Mouse (Mus musculus): Measurements from ENCODE around the gene Vps13c.
A peak's percentile ranks its signal among the peaks of the same experiment; 100 is the strongest.

Gene Vps13c

DNA sequence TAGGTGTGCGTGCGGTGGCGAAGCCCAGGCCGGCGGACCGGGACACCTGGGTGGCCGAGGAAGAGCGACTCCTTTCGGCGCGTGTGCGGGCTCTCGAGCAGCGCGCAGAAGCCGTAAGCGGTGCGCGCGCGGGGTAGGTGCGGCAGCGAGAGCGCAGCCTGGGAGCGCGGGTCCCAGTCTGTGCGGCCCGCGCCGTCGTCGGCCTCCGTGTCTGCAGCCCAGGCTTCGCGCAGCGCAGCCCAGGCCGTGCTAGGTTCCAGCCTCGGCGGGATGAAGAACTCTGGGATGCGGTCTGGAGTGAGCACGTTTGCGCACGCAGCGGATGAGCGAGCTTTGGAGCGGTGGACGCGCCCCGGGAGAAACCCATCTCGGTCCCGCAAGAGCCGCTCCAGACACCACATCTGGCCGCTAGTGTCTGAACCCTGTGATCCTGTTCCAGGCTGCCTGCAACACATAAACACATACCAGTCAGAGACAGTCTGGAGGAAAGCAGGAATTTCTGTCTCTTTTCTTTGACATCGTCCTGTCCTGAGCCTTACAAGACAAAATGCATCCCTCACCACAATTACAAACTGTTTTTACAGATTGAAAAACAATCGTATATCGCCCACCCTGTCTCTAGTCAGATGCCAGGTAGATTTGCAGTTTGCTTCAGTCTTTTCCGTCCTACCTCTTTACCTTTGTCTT, 8.7 kb upstream of the Vps13c start:
- no peak for DNase-seq (ENCODE audit: low spot score)

DNA sequence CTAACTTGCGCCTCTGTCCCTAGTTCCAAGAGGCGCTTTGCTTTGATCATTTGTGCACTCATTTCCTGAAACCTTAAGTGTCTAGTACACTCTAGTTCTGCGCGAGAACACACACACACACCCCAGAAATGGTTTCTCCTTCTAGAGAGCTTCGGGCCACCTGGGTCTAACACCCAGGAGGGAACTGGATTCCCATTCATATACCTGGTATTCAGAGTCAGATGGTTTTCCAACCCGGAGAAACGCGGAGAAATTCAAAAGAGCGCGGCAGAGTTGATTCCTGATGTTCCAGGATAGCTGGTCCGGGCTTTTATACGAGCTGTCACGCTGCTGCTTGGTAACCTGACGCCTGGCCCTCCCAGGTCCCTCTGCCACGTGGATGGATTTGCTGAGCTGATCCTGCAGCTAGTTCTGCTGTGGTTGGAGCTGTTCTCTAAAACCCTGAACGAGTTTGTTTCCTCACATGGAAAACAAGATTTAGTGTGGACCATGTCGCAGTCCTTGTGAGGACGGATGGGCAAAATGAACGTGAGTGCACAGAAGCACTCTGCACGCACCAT, 8.1 kb upstream of the Vps13c start, which contains the start of gene C2cd4a:
C2cd4a (minus strand) TSS at position 285 of the 560 bp plus-strand sequence.
- DNase-seq (ENCODE audit: low spot score), result no peak

DNA sequence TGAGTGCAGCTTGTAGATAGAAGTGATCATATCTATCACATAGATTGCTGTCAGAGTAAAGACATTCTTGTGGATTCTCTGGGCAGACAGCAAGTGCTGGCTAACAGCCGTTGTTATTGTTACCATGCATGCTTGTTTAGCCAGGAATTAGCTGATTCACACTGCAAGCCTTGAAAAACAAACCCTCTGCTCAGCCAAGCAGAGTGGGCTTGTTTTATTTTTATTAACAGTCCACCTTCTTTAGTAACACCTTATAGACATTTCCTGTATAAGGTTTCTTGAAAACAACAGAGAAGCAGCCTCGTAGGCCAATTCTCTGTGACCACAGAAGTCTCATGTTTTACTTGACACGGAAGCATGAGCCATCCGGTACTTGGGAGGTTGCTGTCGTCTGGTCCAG, 5.7 kb upstream of the Vps13c start:
- no peak for DNase-seq (ENCODE audit: low spot score)

DNA sequence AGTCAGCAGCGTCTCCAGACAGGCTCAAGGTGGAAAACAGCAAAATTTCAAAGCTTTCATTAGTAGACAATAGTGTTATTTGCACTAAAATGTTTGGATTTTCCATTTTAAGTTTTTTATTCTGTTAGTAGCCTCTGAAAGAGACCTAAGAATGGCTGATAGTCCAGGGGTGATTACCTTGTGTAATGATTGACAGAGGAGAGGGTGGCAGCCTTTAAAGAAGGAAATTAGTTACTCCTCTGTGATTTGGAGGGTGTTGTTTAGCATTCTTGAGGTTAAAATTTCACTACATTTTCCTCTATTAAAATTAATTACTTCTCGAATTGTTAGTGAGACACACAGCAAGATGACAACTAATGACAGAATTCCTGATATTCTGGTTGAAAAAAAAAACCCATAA, 2.9 kb upstream of the Vps13c start:
- no peak for DNase-seq (ENCODE audit: low spot score)

DNA sequence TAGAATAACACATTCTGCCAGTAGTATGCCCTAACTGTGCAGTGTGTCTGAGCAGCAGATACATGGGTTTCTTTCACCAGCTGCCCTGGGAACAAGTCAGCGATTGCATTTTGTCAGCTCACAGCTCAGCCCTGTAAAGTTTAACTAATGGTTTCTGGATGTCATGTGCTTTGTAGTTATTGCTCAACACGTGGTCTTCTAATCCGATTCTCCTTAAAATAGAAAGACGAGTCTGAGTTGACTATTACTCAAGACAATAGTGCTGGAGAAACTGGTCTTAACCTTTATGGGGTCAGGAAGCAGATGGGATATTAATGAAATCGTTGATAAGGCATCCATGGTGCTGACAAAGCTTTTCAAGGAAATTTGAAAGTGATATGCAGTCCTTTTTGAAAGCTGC, 2.6 kb downstream of the Vps13c start:
- no peak for DNase-seq (ENCODE audit: low spot score)

DNA sequence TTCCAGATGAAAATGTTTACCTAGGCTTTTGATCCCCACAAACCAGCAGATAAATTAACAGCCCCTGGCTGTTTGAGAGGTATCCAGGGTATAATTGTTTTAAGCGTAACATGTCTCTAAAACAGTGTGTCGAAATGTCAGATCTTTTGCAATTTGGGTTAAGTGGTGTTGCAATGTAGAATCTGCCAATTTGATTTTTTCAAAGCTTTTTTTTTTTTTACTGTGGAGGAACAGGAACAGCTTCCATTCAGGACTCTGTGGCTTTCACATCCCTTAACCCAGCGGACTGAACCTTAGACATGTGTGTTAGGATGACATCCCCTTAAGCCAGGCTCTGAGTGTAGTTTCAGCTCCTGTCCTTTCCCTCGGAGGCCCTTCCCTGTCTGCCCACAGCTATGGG, 4.8 kb downstream of the Vps13c start:
- DNase-seq (ENCODE audit: low spot score), result no peak

DNA sequence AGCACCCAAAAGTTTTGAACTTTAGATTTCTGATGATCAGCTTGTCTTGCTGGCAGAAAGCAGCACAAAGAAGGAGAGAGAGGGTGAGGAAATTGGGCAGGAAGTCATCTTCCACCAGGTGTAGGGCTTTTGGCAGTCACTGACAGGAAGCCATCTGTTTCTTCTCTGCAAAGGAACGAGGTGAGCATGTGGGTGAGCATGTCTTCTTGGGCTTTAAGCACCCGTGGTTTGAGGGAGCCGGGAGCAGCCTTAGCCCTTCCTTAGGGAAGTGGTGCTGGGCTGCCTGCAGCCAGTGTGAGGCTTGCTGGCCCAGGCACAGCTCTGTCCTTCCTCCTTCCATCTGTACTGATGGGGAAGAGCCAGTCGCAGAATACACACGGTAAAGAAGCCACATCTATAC, 5.5 kb downstream of the Vps13c start:
- DNase-seq (ENCODE audit: low spot score), result no peak

DNA sequence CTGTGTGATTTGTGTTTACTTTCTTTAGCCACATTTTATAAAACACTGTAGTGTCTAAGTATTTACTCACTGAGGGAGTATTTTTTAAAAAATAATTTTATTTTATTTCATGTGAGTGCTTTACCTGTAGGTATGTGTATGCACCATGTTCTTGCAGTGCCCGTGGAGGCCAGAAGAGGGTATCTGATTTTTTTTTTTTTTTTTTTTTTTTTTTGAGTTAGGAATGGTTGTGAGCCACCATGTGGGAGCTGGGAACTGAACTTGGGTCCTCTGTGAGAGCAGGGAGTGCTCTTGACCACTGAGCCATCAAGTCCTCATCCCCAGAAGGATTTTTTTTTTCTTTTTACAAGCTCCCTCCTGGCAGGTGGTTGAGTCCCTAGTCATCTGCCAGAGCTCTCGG, 5.9 kb downstream of the Vps13c start:
- DNase-seq (ENCODE audit: low spot score), result no peak

DNA sequence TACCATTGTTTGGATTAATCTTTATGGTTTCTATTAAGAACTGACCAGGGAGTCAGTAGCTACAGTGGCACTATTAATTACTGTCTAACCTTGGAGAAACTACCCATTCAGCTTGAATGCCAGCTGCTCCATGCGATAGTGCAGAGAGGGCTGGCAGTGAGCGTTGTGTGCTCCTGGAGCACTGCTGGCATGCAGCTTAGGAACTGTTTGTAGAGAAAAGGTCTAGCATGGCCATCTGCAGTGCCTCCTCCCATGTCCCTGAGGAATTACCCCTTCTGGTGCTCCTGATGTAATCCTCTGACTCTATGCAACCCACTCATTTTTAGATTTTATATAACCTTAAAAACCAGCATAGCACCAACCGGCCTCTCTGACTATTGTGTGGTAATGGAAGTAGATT, 7.4 kb downstream of the Vps13c start:
- no peak for DNase-seq (ENCODE audit: low spot score)

DNA sequence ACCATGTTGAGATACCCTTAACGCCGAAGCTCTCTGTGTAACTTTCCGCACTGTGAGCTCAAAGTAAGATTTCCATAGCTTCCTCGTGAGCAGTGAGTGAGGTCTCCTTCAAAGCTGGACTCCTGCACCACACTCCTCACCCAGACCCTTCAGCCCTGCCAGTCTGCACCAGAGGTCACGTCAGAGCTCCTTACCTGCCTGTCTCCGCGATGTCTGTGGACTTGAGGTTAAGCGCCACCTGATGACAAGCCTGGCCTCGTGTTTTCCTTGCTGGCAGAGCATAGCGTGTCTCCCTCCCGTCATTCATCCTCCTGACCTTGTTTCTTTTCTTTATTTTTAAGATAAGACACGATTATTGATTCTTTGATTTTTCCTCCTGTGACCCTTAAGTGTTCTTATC, 9.2 kb downstream of the Vps13c start:
- no peak for DNase-seq (ENCODE audit: low spot score)

DNA sequence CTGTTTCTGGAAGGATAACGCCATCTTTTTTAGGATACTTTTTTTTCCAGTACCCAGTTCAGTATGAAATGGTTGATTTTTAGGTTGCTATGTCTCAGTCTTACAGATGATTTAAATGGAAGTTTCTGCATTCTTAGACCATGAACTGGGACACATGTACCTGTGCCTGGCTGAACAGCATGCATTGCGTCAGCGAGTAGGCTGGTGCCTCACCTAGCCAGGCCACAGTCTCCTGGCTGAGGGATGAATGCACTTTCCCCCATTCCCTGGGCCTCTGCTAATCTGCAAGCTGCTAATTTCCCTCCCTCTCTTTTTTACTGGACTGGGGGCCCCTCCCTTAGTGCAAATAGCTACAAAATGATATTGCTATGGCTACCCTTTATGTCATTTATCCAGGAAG, 9.7 kb downstream of the Vps13c start:
- no peak for DNase-seq (ENCODE audit: low spot score)

DNA sequence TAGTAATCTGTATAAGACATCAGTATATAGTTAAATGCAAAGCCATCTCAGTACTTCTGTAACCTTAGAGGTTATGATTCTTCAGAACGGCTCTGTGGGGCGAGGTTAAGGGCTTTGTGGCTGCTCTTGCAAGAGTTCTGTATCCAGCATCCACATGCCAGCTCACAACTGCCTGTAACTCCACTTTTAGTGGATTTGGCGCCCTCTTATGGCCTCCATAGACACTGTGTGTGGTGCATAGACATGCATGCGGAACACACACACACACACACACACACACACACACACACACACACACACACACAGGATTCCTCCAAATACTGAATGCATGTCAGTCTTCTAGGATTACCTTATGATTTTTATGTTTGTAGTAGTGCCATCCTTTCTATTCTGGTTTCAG, 11.0 kb downstream of the Vps13c start:
- no peak for DNase-seq (ENCODE audit: low spot score)

DNA sequence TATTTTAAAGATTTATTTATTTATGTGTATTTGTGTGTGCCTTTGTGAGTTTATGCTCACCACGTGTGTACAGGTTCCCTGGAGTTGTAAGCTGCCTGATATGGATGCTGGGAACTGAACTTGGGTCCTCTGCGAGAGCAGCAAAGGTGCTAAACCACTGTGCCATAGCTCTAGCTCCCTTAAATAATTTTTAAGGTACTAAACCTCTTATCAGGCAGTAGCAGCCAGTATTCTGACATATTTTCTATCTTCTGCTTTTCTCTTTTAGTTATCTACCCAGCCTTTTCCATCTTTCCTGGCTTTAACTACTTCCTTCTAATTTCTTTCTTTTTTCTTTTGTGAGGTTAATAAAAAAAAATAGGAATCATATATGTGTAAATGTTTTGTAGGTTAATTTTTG, 20.1 kb downstream of the Vps13c start:
- DNase-seq (ENCODE audit: low spot score), result no peak

DNA sequence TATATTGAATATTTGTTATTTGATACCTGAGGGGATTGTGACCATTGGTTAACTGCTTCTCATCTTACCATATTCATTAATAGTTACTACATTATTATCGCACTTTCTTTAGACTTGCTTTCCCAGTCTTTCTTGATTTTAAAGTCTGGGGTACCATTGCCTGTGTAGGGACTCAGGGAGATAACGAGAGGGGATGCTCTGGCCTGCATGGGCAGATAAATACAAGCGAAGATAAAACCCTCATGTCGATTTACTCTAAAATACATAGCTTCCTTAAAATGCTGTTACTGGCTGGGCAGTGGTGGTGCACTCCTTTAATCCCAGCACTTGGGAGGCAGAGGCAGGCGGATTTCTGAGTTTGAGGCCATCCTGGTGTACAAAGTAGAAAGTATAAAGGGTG, 23.1 kb downstream of the Vps13c start:
- DNase-seq (ENCODE audit: low spot score), result no peak

DNA sequence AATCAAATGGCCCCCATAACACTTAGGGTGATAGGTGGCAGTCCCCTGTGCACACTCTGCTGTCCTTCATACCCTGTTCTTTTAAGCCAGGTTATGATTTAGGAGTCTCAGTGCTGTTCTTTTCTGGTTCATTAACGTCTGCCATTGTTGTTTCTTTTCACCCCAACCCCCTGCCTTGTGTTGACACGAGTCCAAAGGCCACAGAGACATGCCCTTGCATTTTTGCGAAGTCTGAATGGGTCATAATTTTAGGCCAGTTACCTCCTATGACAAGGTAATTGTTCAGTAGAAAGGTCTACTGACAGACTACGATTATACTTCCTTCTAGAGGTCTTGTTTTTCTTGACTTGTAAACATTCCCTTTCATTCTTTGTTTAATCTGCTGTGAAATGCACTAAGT, 23.8 kb downstream of the Vps13c start:
- DNase-seq (ENCODE audit: low spot score), result no peak

DNA sequence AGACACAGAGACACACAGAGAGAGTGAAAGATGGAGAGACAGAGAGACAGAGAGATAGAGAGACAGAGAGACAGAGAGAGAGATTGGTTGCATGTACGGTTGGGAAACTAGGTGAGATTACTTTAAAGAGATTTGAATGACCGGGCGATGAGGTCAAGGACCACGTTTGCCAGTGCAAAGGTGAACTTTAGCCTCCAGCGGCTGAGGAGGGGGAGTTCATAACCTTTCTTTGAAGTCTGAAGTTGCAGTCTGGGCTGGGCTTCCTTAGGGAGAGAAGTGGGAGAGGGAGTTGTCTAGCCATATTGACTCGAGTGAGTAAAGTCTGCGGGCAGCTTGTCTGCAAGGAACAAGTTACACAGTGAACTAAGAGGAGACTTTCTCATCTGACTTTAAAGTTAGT, 25.2 kb downstream of the Vps13c start:
- DNase-seq (ENCODE audit: low spot score), result no peak

DNA sequence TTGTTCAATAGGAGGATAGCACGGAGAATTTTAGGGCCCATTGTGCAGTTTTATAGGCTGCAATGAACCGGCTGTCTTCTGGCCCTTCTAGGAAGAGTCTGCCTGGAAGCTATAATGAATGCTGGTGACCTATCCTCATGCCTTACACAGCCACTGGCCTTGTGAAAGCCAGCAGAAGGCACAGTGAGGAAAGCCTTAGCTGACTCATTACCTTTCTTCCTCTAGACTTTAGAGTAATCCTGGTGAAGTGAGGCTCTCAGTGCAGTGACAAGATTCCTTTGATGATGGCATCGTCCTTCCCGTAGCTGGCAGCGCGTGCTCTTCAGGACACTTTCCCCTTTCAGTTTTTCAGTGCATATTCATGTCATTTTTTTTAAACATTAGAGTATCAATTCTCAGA, 27.2 kb downstream of the Vps13c start:
- no peak for DNase-seq (ENCODE audit: low spot score)

DNA sequence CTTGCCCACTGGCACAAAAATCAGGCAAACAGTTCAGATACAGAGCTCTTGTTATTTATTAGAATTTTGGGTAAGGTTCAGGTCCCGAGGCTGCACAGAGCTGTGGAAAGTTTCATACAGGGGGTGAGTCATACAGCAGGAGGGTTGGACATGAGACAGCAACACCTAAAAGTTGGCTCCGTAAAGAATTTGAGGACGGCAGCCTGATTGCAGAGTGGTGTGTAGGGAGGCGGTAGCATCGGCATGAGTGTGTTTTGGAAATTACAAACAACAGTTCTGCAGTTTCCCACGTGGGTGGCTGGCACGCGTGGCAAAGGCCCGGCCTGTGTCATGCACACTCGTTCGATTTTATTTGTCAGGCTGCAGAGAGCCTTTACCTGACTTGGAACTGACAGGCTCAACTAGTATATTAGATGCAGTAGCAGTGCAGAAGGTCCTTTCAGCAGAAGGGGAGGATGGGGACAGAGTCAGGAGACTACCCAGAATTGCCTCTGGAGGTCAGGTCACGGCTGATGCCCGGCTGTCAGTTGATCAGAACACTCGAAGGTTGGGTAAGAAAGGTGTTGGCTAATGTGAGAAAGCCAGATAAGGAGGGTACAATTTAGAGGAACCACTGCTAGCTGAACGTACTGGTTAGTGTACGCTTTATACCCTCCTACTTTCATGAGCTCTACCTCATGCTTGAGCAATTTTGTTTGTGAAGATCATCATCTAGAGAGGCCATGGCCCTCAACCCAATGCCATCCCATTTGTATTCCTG, 29.7 kb downstream of the Vps13c start:
- peak; percentile 57 for DNase-seq (ENCODE audit: low spot score)

DNA sequence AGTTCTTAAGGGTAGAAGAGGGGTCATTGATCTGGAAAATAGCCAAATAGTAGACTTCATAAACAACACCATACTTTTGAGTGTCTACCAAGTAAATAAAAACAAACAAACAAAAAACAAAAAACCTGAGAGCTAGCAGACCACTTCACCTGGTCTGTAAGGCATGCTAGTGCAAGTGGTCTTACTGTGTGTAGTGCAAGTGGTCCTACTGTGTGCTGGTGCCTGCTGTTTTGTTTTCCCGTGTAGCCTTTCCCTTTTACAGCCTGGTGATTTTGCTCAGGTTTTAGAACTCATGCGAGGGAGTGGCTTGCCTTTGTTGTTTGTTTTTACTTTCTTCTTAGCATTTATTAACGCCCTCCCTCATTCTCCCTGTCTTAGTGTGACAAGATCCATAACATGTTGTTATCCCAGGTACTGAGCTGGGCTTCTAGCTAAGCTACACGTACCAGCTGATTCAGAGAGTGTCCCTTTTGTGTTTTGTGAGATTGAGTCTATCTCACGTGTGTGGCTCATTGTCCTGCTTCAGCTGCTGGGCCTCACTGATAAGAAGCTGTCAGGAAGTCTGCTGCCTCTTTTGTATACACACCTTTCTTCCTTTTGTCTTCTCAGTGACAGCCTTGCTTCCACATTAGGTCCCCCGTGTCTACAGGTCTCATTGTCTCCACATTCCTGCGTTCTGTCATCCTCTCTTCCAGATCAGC, 34.5 kb downstream of the Vps13c start:
- peak; percentile 52 for DNase-seq (ENCODE audit: low spot score)

DNA sequence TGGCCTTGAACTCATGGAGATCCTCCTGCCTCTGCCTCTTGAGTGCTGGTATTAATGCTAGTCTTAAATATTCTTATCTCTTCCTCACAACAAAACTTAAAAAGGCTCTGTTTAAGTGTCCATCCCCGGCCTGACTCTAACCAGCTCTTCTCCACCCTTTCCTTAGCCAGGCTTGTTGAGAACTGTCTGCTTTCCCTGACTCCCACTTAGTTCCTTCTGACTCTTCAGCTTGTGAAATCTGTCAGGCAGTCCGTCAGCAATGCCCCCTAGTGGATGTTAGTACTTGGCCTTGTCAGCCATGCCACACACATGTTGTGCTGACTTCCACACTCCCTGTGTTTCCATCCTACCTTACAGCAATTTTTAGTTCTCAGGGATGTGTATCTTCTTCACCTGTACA, 35.1 kb downstream of the Vps13c start:
- DNase-seq (ENCODE audit: low spot score), result peak; percentile 74

DNA sequence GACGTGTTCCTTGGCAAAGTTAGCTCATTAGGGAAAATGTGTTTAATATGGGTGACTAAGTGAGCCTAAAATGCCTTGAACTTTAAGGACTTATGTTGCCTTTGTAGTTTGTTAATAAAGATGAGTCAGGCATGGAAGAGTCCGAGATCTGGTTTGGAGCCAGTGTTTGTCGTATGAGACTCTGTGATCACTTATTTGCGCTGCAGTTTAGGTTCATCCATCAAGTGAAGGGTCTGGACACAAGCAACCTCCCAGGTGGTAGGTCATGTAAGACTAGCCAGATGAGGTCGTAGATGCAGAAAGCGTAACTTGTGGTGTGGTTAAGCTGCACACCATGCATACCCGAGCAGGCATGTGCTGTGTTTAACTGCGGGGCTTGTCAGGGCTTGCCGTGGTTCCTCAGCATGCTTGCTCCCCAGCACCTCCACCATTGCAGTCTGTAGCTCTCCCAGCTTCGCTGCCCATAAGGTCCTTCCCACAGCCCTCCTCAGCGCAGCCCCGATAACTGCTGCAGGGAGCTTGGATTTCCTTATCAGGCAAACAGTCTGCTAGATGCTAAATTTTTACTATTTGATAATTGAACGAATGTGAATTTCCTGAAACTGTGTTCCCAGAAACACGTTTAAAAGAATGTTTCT, 37.0 kb downstream of the Vps13c start:
- peak; percentile 80 for DNase-seq (ENCODE audit: low spot score)

DNA sequence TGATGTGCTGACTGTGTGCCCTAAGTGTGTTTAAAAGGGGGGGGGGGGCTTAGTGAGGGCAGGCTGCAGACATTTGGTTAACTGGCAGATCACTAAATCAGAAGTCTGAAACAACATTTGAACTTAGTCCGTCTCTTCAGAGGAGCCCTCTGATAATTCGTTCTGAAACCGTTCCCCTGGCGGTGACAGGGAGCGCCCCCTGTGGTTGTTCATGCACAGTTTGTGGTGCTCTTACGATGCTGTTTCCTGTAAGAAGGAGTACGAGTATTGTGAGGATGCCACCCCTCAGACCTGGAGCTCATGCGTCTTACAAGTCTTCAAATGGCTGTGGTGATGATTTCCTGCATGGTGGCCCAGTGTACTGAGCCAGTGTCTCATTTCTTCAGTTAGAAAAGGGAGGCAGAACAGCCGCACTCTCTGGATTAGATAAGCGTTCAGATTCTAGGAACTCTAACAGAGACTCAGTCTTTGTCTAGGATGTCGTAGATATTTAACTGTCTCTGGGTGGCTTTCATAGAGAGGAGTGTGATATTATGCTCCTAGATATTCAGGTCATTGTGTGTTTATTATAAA, 38.1 kb downstream of the Vps13c start:
- peak; percentile 78 for DNase-seq (ENCODE audit: low spot score)

All from c-Kit-positive CD71-positive TER-119-positive erythroid progenitor cells, embryonic 14.5 days (primary cell).